Comparison of ENCODE assay signal across 8 mouse cellular contexts in genomic region chr5:125273666-125274109, GRCm38 (mm10).
DNase-seq lines count a peak whose midpoint lies in the region; ATAC-seq lines count a peak whose summit lies in the region.

No protein-coding gene starts in this region.

- intact Hi-C loops in heart, postnatal 36 days (cut with DNase I): loop anchor here (2.0 to 5.0 kb wide), 2 partner anchors 73 to 216 kb away; no protein-coding TSS in a partner anchor

- H3K4me3 ChIP-seq in limb, embryonic 11.5 days (ENCODE audit: low read depth, low read length): no peak overlapping the region
- no peak overlapping the region for H3K4me3 ChIP-seq in limb, embryonic 10.5 days

- DNase-seq in limb, embryonic 11.5 days (ENCODE audit: low spot score): peak; percentile 60
- no peak for DNase-seq in limb, embryonic 10.5 days (ENCODE audit: low spot score)
- DNase-seq in cerebellum, adult 11-12 months: peak; percentile 71
- DNase-seq in heart, postnatal 36 days: peak; percentile 71 to 81
- DNase-seq in layer of hippocampus, postnatal 36 days: peak; percentile 52 to 60
- DNase-seq in lung, postnatal 25 days (ENCODE audit: low spot score): peak; percentile 88
- DNase-seq in spleen, postnatal 10 days (ENCODE audit: low spot score in 2 of 2): peak; percentile 22 to 69

- no peaks in the 10 kb centered on the region; the same call in 1 of the 2 replicates for H3K36me3 ChIP-seq in limb, embryonic 11.5 days (ENCODE audit: control insufficient read depth, insufficient read depth, low read length)
- peaks cover 8% of the 10 kb centered on the region for H3K36me3 ChIP-seq in limb, embryonic 10.5 days

- no peaks in the 10 kb centered on the region for H3K4me1 ChIP-seq in limb, embryonic 11.5 days (ENCODE audit: control insufficient read depth, insufficient read depth, low read length)
- peaks cover 16% of the 10 kb centered on the region for H3K4me1 ChIP-seq in limb, embryonic 10.5 days

- ATAC-seq in limb, embryonic 11.5 days (ENCODE audit: insufficient number of reproducible peaks, low FRiP score, low TSS enrichment, low read depth): no peak
- peak; percentile 53; the same call in 1 of the 2 replicates for ATAC-seq in frontal cortex, adult (ENCODE audit: low TSS enrichment)

- H3K9me3 ChIP-seq in limb, embryonic 11.5 days (ENCODE audit: control insufficient read depth, low read length): no peaks in the 10 kb centered on the region
- H3K9me3 ChIP-seq in limb, embryonic 10.5 days (replicated peaks): no peaks in the 10 kb centered on the region

- H3K9ac ChIP-seq in limb, embryonic 11.5 days (ENCODE audit: low read length): no peak overlapping the region

- H3K27me3 ChIP-seq in limb, embryonic 11.5 days (ENCODE audit: control insufficient read depth, insufficient read depth, low read length): no peaks in the 10 kb centered on the region
- peaks cover 3% of the 10 kb centered on the region; the same call in 1 of the 2 replicates for H3K27me3 ChIP-seq in limb, embryonic 10.5 days (ENCODE audit: low read depth, poor library complexity, severe bottlenecking)

- no peak overlapping the region for H3K4me2 ChIP-seq in limb, embryonic 11.5 days (ENCODE audit: low read depth, severe bottlenecking)

- WGBS in limb, embryonic 11.5 days: 38% methylated on average over 8 of the region's 8 CpGs
- WGBS in limb, embryonic 10.5 days: 44% methylated on average over 8 of the region's 8 CpGs

- H3K27ac ChIP-seq in limb, embryonic 11.5 days (replicated peaks; ENCODE audit: low read depth, low read length): no peak overlapping the region
- H3K27ac ChIP-seq in limb, embryonic 10.5 days: no peak overlapping the region
